Mouse (Mus musculus): ENCODE measurements around the gene Setx.

GRCm38 (mm10) chr2:29098786-29099185 lies 25.2 kb upstream of the Setx start:
- TF ChIP-seq POLR2A (IDR thresholded peaks at IDR 0.05; ENCODE audit: insufficient read depth, low read length): no peak
- no peak for TF ChIP-seq CTCF (IDR thresholded peaks at IDR 0.05; ENCODE audit: low read depth, low read length)
- TF ChIP-seq EP300 (IDR thresholded peaks at IDR 0.05; ENCODE audit: insufficient read depth, low read depth, low read length): no peak

All from ES-Bruce4 (cell line).